Mouse (Mus musculus): ENCODE results near the gene Hist2h2aa2. TPM values are rescaled to one million over a fixed set of nuclear protein-coding genes. Genes with fewer than 3 reads are reported as not detected.
"Not testable (repeated sequence)": the region's sequence is repeated elsewhere in the genome, so short reads cannot be mapped to it uniquely, and the experiment has no call there.

Gene Hist2h2aa2
- total and polyA plus RNA-seq, 3 experiments, result 18.4 to 11,232 TPM; not detected in 1

GRCm38 (mm10) chr3:96246018-96246417, 5.9 kb upstream of the Hist2h2aa2 start:
- H3K9me3 ChIP-seq (replicated peaks; ENCODE audit: insufficient read depth, low read length); H3K79me2 ChIP-seq (ENCODE audit: control insufficient read depth, insufficient read depth, low read length, poor library complexity); H3K27me3 ChIP-seq (ENCODE audit: control insufficient read depth in 1 of 2, insufficient read depth in 2 of 2, low read length in 2 of 2); DNase-seq (ENCODE audit: low read depth, low spot score): not testable (repeated sequence)
- peak overlapping the region in 1 of 2 experiments; percentile 41; a peak in 2 of 4 replicates for H3K4me3 ChIP-seq (ENCODE audit: control insufficient read depth in 1 of 2, insufficient read depth in 1 of 2, low read depth in 2 of 2, low read length in 2 of 2)
- H3K9ac ChIP-seq (ENCODE audit: control insufficient read depth, low read depth, low read length, poor library complexity, severe bottlenecking), result peak overlapping the region; percentile 60
- TF ChIP-seq POLR2A (IDR thresholded peaks at IDR 0.05; ENCODE audit: control insufficient read depth in 1 of 2, insufficient read depth in 1 of 2, low read depth in 1 of 2, low read length in 2 of 2, poor library complexity in 1 of 2) (peak in 1 of 2 experiments; percentile 51; a peak in 1 of 4 replicates), POLR2AphosphoS5 (IDR thresholded peaks at IDR 0.05; ENCODE audit: borderline replicate concordance, low read depth, low read length) (peak; percentile 84; the same call in 1 of the 2 replicates)
- peaks cover 0 to 56% of the 10 kb centered on the region in 2 experiments; a peak in 2 of 4 replicates for H3K36me3 ChIP-seq (ENCODE audit: control insufficient read depth in 1 of 2, insufficient read depth in 2 of 2, low read length in 2 of 2)
- H3K4me1 ChIP-seq (ENCODE audit: control insufficient read depth in 1 of 2, insufficient read depth in 2 of 2, low read length in 2 of 2), result peaks cover 13 to 35% of the 10 kb centered on the region in 2 experiments
- H3K27ac ChIP-seq (ENCODE audit: control insufficient read depth, low read depth, low read length), result peak overlapping the region; percentile 80

GRCm38 (mm10) chr3:96245003-96245886, 5.2 kb upstream of the Hist2h2aa2 start, which contains the start of gene Hist2h2aa1:
Hist2h2aa1 (plus strand) TSS chr3:96245497.
- TF ChIP-seq POLR2AphosphoS5 (IDR thresholded peaks at IDR 0.05; ENCODE audit: borderline replicate concordance, low read depth, low read length) (peak; percentile 77; the same call in 1 of the 2 replicates), POLR2A (IDR thresholded peaks at IDR 0.05; ENCODE audit: control insufficient read depth in 1 of 2, insufficient read depth in 1 of 2, low read depth in 1 of 2, low read length in 2 of 2, poor library complexity in 1 of 2) (peak in 1 of 2 experiments; percentile 40; a peak in 2 of 4 replicates)
- H3K9me3 ChIP-seq (replicated peaks; ENCODE audit: insufficient read depth, low read length); H3K79me2 ChIP-seq (ENCODE audit: control insufficient read depth, insufficient read depth, low read length, poor library complexity); H3K27me3 ChIP-seq (ENCODE audit: control insufficient read depth in 1 of 2, insufficient read depth in 2 of 2, low read length in 2 of 2): not testable (repeated sequence)
- peak within 1 kb of the TSS; percentile 72 to 78 for H3K4me3 ChIP-seq (ENCODE audit: control insufficient read depth in 1 of 2, insufficient read depth in 1 of 2, low read depth in 2 of 2, low read length in 2 of 2)
- H3K27ac ChIP-seq (ENCODE audit: control insufficient read depth, low read depth, low read length), result peak within 1 kb of the TSS; percentile 98
- peaks cover 0 to 56% of the 10 kb centered on the region in 2 experiments; a peak in 2 of 4 replicates for H3K36me3 ChIP-seq (ENCODE audit: control insufficient read depth in 1 of 2, insufficient read depth in 2 of 2, low read length in 2 of 2)
- peak; percentile 96 for DNase-seq (ENCODE audit: low read depth, low spot score)
- H3K9ac ChIP-seq (ENCODE audit: control insufficient read depth, low read depth, low read length, poor library complexity, severe bottlenecking), result peak within 1 kb of the TSS; percentile 91
- peaks cover 13 to 33% of the 10 kb centered on the region in 2 experiments for H3K4me1 ChIP-seq (ENCODE audit: control insufficient read depth in 1 of 2, insufficient read depth in 2 of 2, low read length in 2 of 2)

GRCm38 (mm10) chr3:96243921-96244572, 4.0 kb upstream of the Hist2h2aa2 start:
- peak overlapping the region; percentile 31 to 72 for H3K4me3 ChIP-seq (ENCODE audit: control insufficient read depth in 1 of 2, insufficient read depth in 1 of 2, low read depth in 2 of 2, low read length in 2 of 2)
- H3K27ac ChIP-seq (ENCODE audit: control insufficient read depth, low read depth, low read length), result peak overlapping the region; percentile 98
- no peaks in the 10 kb centered on the region for H3K27me3 ChIP-seq (ENCODE audit: control insufficient read depth in 1 of 2, insufficient read depth in 2 of 2, low read length in 2 of 2)
- H3K9me3 ChIP-seq (replicated peaks; ENCODE audit: insufficient read depth, low read length), result no peaks in the 10 kb centered on the region
- H3K79me2 ChIP-seq (ENCODE audit: control insufficient read depth, insufficient read depth, low read length, poor library complexity), result peaks cover 2% of the 10 kb centered on the region
- TF ChIP-seq POLR2AphosphoS5 (IDR thresholded peaks at IDR 0.05; ENCODE audit: borderline replicate concordance, low read depth, low read length) (no peak), POLR2A (IDR thresholded peaks at IDR 0.05; ENCODE audit: control insufficient read depth in 1 of 2, insufficient read depth in 1 of 2, low read depth in 1 of 2, low read length in 2 of 2, poor library complexity in 1 of 2) (peak in 1 of 2 experiments; percentile 36; a peak in 1 of 4 replicates), CHD1 (IDR thresholded peaks at IDR 0.05; ENCODE audit: low read depth, low read length) (no peak)
- peak; percentile 88 for DNase-seq (ENCODE audit: low read depth, low spot score)
- H3K4me1 ChIP-seq (ENCODE audit: control insufficient read depth in 1 of 2, insufficient read depth in 2 of 2, low read length in 2 of 2), result peaks cover 13 to 33% of the 10 kb centered on the region in 2 experiments
- H3K36me3 ChIP-seq (ENCODE audit: control insufficient read depth in 1 of 2, insufficient read depth in 2 of 2, low read length in 2 of 2), result peaks cover 0 to 56% of the 10 kb centered on the region in 2 experiments; a peak in 2 of 4 replicates
- peak overlapping the region; percentile 91 for H3K9ac ChIP-seq (ENCODE audit: control insufficient read depth, low read depth, low read length, poor library complexity, severe bottlenecking)

Measured in MEL (cell line).